Mouse (Mus musculus) megakaryocyte-erythroid progenitor cell, adult 5-6 weeks (primary cell): ENCODE data around the gene Gal3st2b. TPM values are rescaled to one million over a fixed set of nuclear protein-coding genes. Genes with fewer than 3 reads are reported as not detected.
"Not testable (repeated sequence)": the region's sequence is repeated elsewhere in the genome, so short reads cannot be mapped to it uniquely, and the experiment has no call there.

ENCODE experiments used
- ATAC-seq: replicated peaks from 2 replicates; pipeline ENCODE4 v1.8.0; 2016; ENCODE audit warnings: mild to moderate bottlenecking, inconsistent platforms; ENCODE audit not compliant: severe bottlenecking, poor library complexity, low FRiP score, low TSS enrichment
- total RNA-seq, 2 experiments: library from RNA; stranded (forward) in 1 of 2; stranded (reverse) in 1 of 2; fragments of 200-1000, 215-1000 nt in 1 of 2; fragments of >200 nt in 1 of 2; fragmentation: Nextera tagmentation in 1 of 2; gene quantifications; 2 replicates each; pipeline ENCODE4 v1.2.3; 2014 to 2017

Gene Gal3st2b
- total RNA-seq, 2 experiments from 2014 or later = not detected

DNA sequence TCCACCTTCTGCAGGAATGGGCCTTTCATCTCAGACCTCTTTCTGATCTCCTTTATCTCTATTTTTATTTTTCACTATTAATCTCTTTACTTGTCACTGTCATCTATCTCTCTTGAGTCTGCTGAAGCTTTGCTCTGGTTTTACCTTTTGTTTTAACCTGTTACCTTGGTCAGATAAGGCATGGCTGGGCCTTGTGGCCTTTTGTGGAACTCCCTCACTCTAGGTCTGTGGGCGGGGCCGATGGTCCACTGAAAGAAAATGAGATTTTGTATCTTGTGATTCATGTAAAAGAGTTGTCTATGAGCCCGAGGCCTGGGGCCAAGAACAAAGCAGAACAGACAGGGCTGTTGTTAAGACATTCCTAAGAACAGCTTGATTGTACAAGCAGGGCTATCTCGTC is 52.7 kb downstream of the Gal3st2b start:
- ATAC-seq = not testable (repeated sequence)

- ATAC-seq = peak; percentile 21; the same call in 1 of the 2 replicates
Observed at GRCm38 (mm10) chr1:93975764-93976163, 57.7 kb downstream of the Gal3st2b start.

- peak; percentile 87 for ATAC-seq
Observed at GRCm38 (mm10) chr1:93978287-93978686, 60.2 kb downstream of the Gal3st2b start.

- peak; percentile 87 for ATAC-seq
Observed at GRCm38 (mm10) chr1:93980932-93981331, 62.8 kb downstream of the Gal3st2b start.

DNA sequence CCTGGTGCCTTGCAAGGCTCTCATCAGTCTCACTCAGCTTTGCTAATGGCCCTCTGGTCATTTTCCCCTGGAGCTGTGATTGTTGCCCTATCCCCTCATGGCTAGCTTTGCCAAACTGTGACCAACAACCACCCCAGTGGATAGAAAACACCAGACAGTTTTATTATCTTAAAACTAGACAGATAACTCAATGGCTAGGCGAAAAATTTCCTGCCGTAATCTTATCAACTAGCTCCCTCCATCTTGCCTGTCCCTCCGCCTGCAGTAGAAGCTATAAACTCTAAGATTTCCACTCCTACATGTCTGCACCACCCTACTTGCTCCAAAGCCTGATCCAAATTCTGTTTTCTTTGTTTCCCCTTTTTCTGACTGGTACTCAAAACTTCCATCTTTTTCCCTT is 68.1 kb downstream of the Gal3st2b start:
- ATAC-seq = no peak

DNA sequence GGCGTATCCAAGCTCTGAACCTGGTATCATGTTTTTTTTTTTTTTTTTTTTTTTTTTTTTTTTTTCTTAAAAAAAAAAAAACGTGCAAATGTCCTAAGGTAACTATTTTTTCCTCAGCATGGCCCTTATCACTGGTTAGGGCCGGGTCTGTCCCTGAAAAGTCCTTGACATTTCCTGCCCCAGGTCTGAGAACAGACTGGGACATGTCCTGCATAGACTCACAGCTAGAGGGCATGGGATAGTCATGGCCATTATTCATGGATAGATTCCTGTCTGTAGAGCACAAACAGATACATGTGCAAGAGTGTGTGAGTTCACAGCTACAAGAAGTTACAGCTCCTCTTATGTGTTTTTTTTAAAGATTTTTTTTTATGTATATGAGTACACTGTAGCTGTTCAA is 70.7 kb downstream of the Gal3st2b start:
- ATAC-seq = no peak

DNA sequence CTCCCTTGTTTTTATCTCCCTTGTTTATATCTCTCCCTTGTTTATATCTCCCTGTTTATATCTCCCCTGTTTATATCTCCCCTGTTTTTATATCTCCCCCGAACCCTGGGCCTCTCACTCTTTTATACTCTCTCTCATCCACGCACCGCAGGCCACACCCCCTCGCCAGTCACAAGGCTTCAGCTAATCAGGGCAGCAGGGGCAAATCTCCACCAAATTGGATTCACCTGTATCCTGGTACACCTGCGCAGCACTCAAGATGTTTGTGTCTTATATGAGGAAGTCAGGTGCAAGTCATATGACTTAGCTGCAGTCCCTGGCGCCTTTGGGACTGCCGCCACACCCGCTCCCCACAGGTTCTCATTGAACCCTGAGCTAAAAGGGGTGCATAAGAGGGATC is 72.1 kb downstream of the Gal3st2b start, which contains the start of gene Gal3st2c:
Gene Gal3st2c, plus strand, starts transcription at position 301 of the 400 bp plus-strand sequence.
- not testable (repeated sequence) for ATAC-seq

GRCm38 (mm10) chr1:93991068-93991467 is 73.0 kb downstream of the Gal3st2b start:
- ATAC-seq = peak; percentile 43

DNA sequence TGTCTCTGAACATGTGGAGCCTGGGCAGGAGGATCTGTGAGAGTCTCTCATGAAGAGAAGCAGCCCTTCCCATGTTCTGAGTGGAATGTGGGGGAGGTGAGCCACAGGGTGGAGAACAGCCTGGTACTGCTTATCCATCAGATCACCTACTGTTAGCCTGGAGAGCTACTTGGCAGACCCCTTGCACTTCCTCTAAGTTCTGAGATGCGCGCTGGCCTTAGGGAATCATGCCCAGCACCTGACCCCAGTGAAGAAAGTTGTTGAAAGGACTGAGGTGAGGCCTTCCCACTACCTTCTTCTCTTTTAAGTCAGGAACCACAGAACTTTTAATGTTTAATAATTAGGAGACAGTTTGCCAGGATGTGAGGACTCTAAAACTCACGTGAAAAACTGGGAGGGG is 73.4 kb downstream of the Gal3st2b start:
- ATAC-seq = peak; percentile 20; the same call in 1 of the 2 replicates

Other genes starting within 250 kb of the Gal3st2b start
- gene Bok, start 232.7 kb upstream of the Gal3st2b start, total RNA-seq (2014; fragmentation: Nextera tagmentation) = not detected in 2 replicates
- gene Bok, start 232.7 kb upstream of the Gal3st2b start, total RNA-seq (2017) = not detected in 2 replicates
- gene Atg4b, start 166.8 kb upstream of the Gal3st2b start, total RNA-seq (2014; fragmentation: Nextera tagmentation) = 57.9 and 79.1 TPM in 2 replicates
- 55.6 and 116 TPM in 2 replicates for gene Atg4b, start 166.8 kb upstream of the Gal3st2b start, total RNA-seq (2017)
- 23.6 and 35.0 TPM in 2 replicates for gene Thap4, start 163.4 kb upstream of the Gal3st2b start, total RNA-seq (2014; fragmentation: Nextera tagmentation)
- gene Thap4, start 163.4 kb upstream of the Gal3st2b start, total RNA-seq (2017) = 16.5 and 30.0 TPM in 2 replicates
- gene Dtymk, start 116.4 kb upstream of the Gal3st2b start, total RNA-seq (2014; fragmentation: Nextera tagmentation) = 264 and 315 TPM in 2 replicates
- 217 and 254 TPM in 2 replicates for gene Dtymk, start 116.4 kb upstream of the Gal3st2b start, total RNA-seq (2017)
- gene Ing5, start 114.3 kb upstream of the Gal3st2b start, total RNA-seq (2014; fragmentation: Nextera tagmentation) = 17.9 and 18.0 TPM in 2 replicates
- 44.7 and 53.8 TPM in 2 replicates for gene Ing5, start 114.3 kb upstream of the Gal3st2b start, total RNA-seq (2017)
- gene D2hgdh, start 93.4 kb upstream of the Gal3st2b start, total RNA-seq (2014; fragmentation: Nextera tagmentation) = 13.4 and 22.1 TPM in 2 replicates
- 18.1 and 21.8 TPM in 2 replicates for gene D2hgdh, start 93.4 kb upstream of the Gal3st2b start, total RNA-seq (2017)
- gene Gal3st2, start 57.0 kb upstream of the Gal3st2b start, total RNA-seq (2014; fragmentation: Nextera tagmentation) = not detected in 2 replicates
- gene Gal3st2, start 57.0 kb upstream of the Gal3st2b start, total RNA-seq (2017) = not detected in 2 replicates
- not detected in 2 replicates for gene Gal3st2c, start 72.2 kb downstream of the Gal3st2b start, total RNA-seq (2014; fragmentation: Nextera tagmentation)
- gene Gal3st2c, start 72.2 kb downstream of the Gal3st2b start, total RNA-seq (2017) = not detected in 2 replicates
- gene Neu4, start 102.1 kb downstream of the Gal3st2b start, total RNA-seq (2014; fragmentation: Nextera tagmentation) = not detected in 2 replicates
- gene Neu4, start 102.1 kb downstream of the Gal3st2b start, total RNA-seq (2017) = not detected in 2 replicates
- 0.94 and 3.9 TPM in 2 replicates for gene Pdcd1, start 134.2 kb downstream of the Gal3st2b start, total RNA-seq (2014; fragmentation: Nextera tagmentation)
- 0.19 and 0.65 TPM in 2 replicates for gene Pdcd1, start 134.2 kb downstream of the Gal3st2b start, total RNA-seq (2017)